Mouse (Mus musculus) embryonic facial prominence, embryonic 10.5 days (tissue): Measurements from ENCODE around the gene Mef2d. TPM values are rescaled to one million over a fixed set of nuclear protein-coding genes. Genes with fewer than 3 reads are reported as not detected.

Experiments used
- DNase-seq: peaks from one replicate; pipeline ENCODE4 v3.0.0-alpha.2; 2017; ENCODE audit warnings: low spot score
- H3K27ac ChIP-seq: fragments of 300-500 bp; sonication (generic); replicated peaks from 2 replicates; pipeline ENCODE4 v1.5.1; 2016; ENCODE audit warnings: mild to moderate bottlenecking
- H3K27me3 ChIP-seq: fragments of 300-500 bp; sonication (generic); replicated peaks from 2 replicates; pipeline ENCODE4 v1.6.1; 2016; ENCODE audit warnings: low read depth, mild to moderate bottlenecking; ENCODE audit not compliant: poor library complexity, severe bottlenecking
- H3K36me3 ChIP-seq: fragments of 300-500 bp; sonication (generic); replicated peaks from 2 replicates; pipeline ENCODE4 v1.6.1; 2016; ENCODE audit warnings: mild to moderate bottlenecking, moderate library complexity
- H3K4me1 ChIP-seq: fragments of 300-500 bp; sonication (generic); 2 replicates; pipeline ENCODE4 v1.6.1; 2016
- H3K4me3 ChIP-seq: fragments of 300-500 bp; sonication (generic); 2 replicates; pipeline ENCODE4 v1.5.1; 2016; ENCODE audit warnings: mild to moderate bottlenecking, moderate library complexity
- H3K9me3 ChIP-seq: fragments of 300-500 bp; sonication (generic); 2 replicates; pipeline ENCODE4 v1.6.1; 2016; ENCODE audit warnings: mild to moderate bottlenecking
- WGBS: fragments of 180-500 bp; shearing (Covaris S2); methylation state at CpG from one replicate; pipeline ENCODE4 v1.1.7; 2016; 5-methylcytosine and 5-hydroxymethylcytosine counted together
- polyA plus RNA-seq: library from polyadenylated mRNA; unstranded; fragments of >200 nt; fragmentation: Nextera tagmentation; extraction: Ambion mirVana; gene quantifications from 2 replicates; pipeline ENCODE4 v1.2.1, GENCODE M21; 2016

Gene Mef2d
- polyA plus RNA-seq, 1 experiment from 2014 or later = 12.1 TPM

GRCm38 (mm10) chr3:88147444-88147843 lies 5.3 kb downstream of the Mef2d start:
- H3K4me3 ChIP-seq = no peak overlapping the region
- no peaks in the 10 kb centered on the region for H3K9me3 ChIP-seq
- H3K4me1 ChIP-seq = peaks cover 99% of the 10 kb centered on the region
- no peaks in the 10 kb centered on the region for H3K27me3 ChIP-seq
- H3K36me3 ChIP-seq = peaks cover 4% of the 10 kb centered on the region; the same call in 1 of the 2 replicates
- WGBS = 71% methylated on average over 2 of the region's 2 CpGs
- no peak for DNase-seq
- no peak overlapping the region; the same call in 1 of the 2 replicates for H3K27ac ChIP-seq

GRCm38 (mm10) chr3:88147866-88148265 lies 5.7 kb downstream of the Mef2d start:
- Histone ChIP-seq H3K27ac (no peak overlapping the region), H3K9me3 (no peaks in the 10 kb centered on the region), H3K27me3 (no peaks in the 10 kb centered on the region), H3K4me3 (no peak overlapping the region), H3K36me3 (peaks cover 4% of the 10 kb centered on the region; the same call in 1 of the 2 replicates), H3K4me1 (peaks cover 94% of the 10 kb centered on the region)
- WGBS = 86% methylated on average over 1 of the region's 1 CpGs
- no peak for DNase-seq

- WGBS = 85% methylated on average over 5 of the region's 5 CpGs
- Histone ChIP-seq H3K27me3 (no peaks in the 10 kb centered on the region), H3K9me3 (no peaks in the 10 kb centered on the region), H3K27ac (no peak overlapping the region), H3K4me1 (peaks cover 93% of the 10 kb centered on the region), H3K36me3 (peaks cover 4% of the 10 kb centered on the region; the same call in 1 of the 2 replicates), H3K4me3 (no peak overlapping the region)
- no peak for DNase-seq
These were observed 6.2 kb downstream of the Mef2d start for GRCm38 (mm10) chr3:88148354-88148753.

GRCm38 (mm10) chr3:88148776-88149509 lies 6.8 kb downstream of the Mef2d start:
- H3K9me3 ChIP-seq = no peaks in the 10 kb centered on the region
- 72% methylated on average over 4 of the region's 4 CpGs for WGBS
- peaks cover 87% of the 10 kb centered on the region for H3K4me1 ChIP-seq
- no peaks in the 10 kb centered on the region for H3K27me3 ChIP-seq
- peaks cover 4% of the 10 kb centered on the region; the same call in 1 of the 2 replicates for H3K36me3 ChIP-seq
- peak overlapping the region; percentile 63 for H3K27ac ChIP-seq
- no peak for DNase-seq
- H3K4me3 ChIP-seq = peak overlapping the region; percentile 33; the same call in 1 of the 2 replicates

- no peaks in the 10 kb centered on the region for H3K9me3 ChIP-seq
- H3K27ac ChIP-seq = peak overlapping the region; percentile 63
- DNase-seq = no peak
- peaks cover 4% of the 10 kb centered on the region; the same call in 1 of the 2 replicates for H3K36me3 ChIP-seq
- peak overlapping the region; percentile 33; the same call in 1 of the 2 replicates for H3K4me3 ChIP-seq
- H3K27me3 ChIP-seq = no peaks in the 10 kb centered on the region
- 21% methylated on average over 6 of the region's 6 CpGs for WGBS
- peaks cover 81% of the 10 kb centered on the region for H3K4me1 ChIP-seq
These were observed 7.4 kb downstream of the Mef2d start for GRCm38 (mm10) chr3:88149510-88149974.

- Histone ChIP-seq H3K4me1 (peaks cover 73% of the 10 kb centered on the region), H3K9me3 (no peaks in the 10 kb centered on the region), H3K27ac (peak overlapping the region; percentile 63), H3K36me3 (peaks cover 5% of the 10 kb centered on the region; the same call in 1 of the 2 replicates), H3K4me3 (peak overlapping the region; percentile 33), H3K27me3 (no peaks in the 10 kb centered on the region)
- peak; percentile 50 for DNase-seq
- WGBS = 18% methylated on average over 14 of the region's 14 CpGs
These were observed 8.2 kb downstream of the Mef2d start for GRCm38 (mm10) chr3:88150061-88150998.

GRCm38 (mm10) chr3:88150999-88151364 lies 8.8 kb downstream of the Mef2d start:
- H3K4me1 ChIP-seq = peaks cover 66% of the 10 kb centered on the region
- no peaks in the 10 kb centered on the region for H3K27me3 ChIP-seq
- peak overlapping the region; percentile 20; the same call in 1 of the 2 replicates for H3K4me3 ChIP-seq
- peaks cover 11% of the 10 kb centered on the region for H3K36me3 ChIP-seq
- no peak for DNase-seq
- no peaks in the 10 kb centered on the region for H3K9me3 ChIP-seq
- H3K27ac ChIP-seq = peak overlapping the region; percentile 63
- 57% methylated on average over 3 of the region's 3 CpGs for WGBS

GRCm38 (mm10) chr3:88152056-88152455 lies 9.9 kb downstream of the Mef2d start:
- Histone ChIP-seq H3K27me3 (no peaks in the 10 kb centered on the region), H3K4me3 (no peak overlapping the region), H3K36me3 (peaks cover 22% of the 10 kb centered on the region), H3K4me1 (peaks cover 56% of the 10 kb centered on the region), H3K27ac (no peak overlapping the region; the same call in 1 of the 2 replicates), H3K9me3 (no peaks in the 10 kb centered on the region)
- 53% methylated on average over 3 of the region's 3 CpGs for WGBS
- peak; percentile 41 for DNase-seq

- Histone ChIP-seq H3K27me3 (no peaks in the 10 kb centered on the region), H3K9me3 (no peaks in the 10 kb centered on the region), H3K27ac (no peak overlapping the region), H3K36me3 (peaks cover 34% of the 10 kb centered on the region), H3K4me1 (peaks cover 54% of the 10 kb centered on the region), H3K4me3 (no peak overlapping the region)
- WGBS = 82% methylated on average over 3 of the region's 3 CpGs
- no peak for DNase-seq
These were observed 11.3 kb downstream of the Mef2d start for GRCm38 (mm10) chr3:88153290-88154011.

GRCm38 (mm10) chr3:88154236-88154635 lies 12.1 kb downstream of the Mef2d start:
- H3K4me1 ChIP-seq = peaks cover 47% of the 10 kb centered on the region
- H3K36me3 ChIP-seq = peaks cover 42% of the 10 kb centered on the region
- H3K27me3 ChIP-seq = no peaks in the 10 kb centered on the region
- no peak overlapping the region for H3K4me3 ChIP-seq
- H3K27ac ChIP-seq = no peak overlapping the region
- DNase-seq = no peak
- WGBS = 74% methylated on average over 2 of the region's 2 CpGs
- H3K9me3 ChIP-seq = no peaks in the 10 kb centered on the region

- DNase-seq = no peak
- peaks cover 64% of the 10 kb centered on the region for H3K36me3 ChIP-seq
- peaks cover 21% of the 10 kb centered on the region for H3K4me1 ChIP-seq
- H3K9me3 ChIP-seq = no peaks in the 10 kb centered on the region
- no peak overlapping the region for H3K27ac ChIP-seq
- no peaks in the 10 kb centered on the region for H3K27me3 ChIP-seq
- H3K4me3 ChIP-seq = no peak overlapping the region
These were observed 14.6 kb downstream of the Mef2d start for GRCm38 (mm10) chr3:88156817-88157216.
